Mouse (Mus musculus) T-cell, adult 2 months (primary cell): ENCODE results near the gene Lman2l.

ENCODE experiments used
- DNase-seq: peaks from one replicate; pipeline ENCODE4 v3.0.0; 2022; ENCODE audit warnings: low spot score

The Lman2l gene

DNA sequence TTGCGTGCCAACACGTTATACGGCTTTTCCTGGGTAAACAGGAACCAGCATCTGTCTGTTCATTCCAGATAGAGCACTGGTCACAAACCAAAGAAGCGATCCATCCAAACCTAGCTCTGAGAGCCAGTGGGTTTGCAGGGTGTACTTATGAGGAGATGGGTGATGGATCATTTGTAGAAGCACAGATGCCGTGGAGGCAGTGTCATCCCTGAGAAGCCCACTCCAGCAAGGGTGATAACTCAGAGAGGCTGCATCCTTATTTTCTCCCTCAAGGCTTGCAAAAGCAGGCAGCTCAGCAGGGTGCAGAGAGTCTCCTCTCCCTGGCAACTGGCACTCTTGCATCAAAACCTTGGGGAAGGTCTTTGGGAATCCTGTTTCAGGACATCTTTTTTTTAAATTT lies 13.1 kb upstream of the Lman2l start:
- DNase-seq, result no peak

DNA sequence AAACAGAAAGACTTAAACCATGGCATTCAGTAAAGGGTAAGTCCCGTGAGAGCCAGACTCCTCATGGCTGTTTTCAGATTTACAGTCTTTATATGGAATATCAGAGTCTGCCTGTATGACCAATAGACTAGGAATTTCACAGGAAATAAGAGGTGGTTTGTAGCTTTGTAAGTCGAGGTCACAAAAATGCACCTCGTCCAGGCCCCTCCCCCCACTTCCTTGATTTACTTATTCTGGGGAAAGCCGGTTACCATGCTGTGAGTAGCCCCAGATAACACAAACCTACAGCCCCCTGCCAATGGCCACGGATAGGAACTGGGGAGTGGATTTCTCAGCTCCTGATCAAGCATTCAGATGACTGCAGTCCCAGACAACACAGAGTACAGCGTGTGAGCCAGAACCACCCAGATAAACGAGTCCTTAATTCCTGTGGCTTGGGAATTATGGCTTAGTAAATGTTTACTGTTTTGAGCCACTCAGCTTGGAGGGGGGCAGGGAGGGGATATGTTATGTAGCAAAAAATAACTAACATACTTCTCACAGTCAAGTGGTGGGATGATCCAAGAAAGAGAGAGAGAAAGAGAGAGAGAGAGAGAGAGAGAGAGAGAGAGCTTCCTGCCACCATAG lies 12.4 kb upstream of the Lman2l start:
- no peak for DNase-seq

DNA sequence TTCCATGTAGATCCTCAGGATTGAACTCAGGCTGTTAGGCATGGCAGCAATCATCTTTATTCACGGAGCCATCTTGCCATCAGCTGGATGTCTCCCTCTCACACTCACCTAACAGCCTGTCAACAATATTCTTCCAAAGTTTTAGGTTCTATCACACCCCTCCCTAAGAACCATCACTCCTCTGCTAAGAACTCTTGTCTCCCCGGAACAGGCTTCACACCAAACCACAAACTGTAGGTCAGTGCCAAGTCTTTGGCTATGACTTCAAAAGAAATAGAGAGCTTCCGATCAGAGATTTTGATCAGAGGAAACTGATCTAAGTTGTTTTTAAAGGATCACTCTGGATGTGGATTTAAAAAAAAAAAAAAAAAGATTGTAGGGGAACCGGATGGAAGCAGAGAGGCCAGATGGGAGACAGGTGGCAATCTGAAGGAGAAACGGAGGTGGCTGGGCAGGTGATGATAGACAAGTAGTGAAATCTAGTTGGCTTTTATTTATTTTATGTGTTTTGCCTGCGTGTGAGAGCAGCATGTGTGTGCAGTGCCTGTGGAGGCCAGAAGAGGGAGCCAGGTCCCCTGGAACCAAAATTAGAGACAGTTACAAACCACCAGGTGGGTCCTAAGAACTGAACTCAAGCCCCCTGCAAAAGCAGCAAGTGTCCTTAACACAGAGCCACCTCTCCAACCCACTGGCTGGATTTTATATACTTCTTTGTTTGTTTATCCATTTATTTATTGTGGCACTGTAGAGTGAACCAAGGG lies 9.2 kb upstream of the Lman2l start:
- DNase-seq, result no peak

DNA sequence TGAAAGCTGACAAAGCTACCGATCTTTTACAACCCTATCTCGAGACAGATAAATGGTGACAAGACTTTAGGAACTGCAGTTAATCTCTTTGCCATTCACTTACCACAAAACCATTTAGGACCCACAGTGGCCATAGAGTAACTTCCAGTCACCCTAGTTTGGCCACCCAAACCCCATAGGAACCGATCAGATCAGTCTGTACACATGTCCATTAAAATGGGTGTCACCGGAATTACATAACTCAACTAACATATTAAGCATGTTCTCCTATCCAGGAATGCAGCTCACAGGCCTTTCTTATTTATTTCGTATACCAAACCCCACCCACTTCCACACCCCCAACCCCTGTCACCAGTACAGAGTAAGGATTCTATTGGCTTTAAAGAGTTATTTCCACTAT lies 1.8 kb upstream of the Lman2l start:
- DNase-seq, result no peak

DNA sequence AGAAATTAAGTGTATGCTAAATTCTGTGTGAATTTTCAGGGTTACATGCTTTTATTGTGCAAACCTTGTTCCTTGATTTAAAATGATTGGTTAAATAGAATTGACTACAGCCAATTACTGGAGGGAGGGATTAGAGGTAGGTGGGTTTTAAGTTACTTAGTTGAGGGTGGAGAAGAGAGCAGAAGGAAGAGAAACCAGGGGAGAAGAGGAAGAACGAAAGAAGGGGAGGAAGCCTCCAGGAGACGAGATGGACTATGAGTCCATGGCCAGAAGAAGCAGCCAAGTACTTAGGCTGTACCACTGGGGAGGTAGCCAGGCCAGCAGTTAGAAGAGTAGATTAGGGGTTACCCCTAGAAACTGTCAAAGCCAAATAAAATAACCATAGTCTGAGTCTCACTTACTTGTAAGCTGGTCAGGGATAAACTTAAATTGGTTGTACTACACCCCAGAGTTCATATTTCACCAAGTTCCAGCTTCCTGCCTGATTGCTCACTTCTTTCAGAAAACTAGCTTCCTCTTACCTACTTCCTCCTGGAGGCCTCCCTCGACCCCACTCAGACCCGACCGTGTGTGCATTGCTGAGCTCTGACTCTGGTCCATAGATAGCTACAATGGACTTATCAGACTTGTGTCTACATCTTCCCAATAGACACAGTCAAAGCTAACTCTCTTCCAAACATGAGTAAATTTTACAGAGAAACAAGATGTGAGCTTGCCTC lies 1.2 kb upstream of the Lman2l start:
- no peak for DNase-seq

DNA sequence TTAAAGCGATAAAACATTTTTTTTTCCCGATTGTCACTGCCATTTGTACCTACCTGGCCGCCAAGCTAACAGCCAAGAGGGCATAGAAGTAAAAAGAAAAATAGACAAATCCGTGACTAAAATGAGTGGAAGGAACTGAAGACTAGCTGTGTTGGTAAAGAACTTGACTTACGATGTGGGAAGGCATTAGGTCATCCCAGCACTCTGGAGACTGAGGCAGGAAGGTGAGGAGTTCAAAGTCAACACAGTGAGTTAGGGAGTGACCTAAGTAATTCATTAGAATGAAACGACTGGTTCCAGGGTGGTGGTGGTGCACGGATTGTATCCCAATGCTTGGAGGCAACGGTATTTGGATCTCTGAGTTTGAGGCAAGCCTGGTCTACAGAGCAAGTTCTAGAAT lies 437 bp upstream of the Lman2l start:
- no peak for DNase-seq

DNA sequence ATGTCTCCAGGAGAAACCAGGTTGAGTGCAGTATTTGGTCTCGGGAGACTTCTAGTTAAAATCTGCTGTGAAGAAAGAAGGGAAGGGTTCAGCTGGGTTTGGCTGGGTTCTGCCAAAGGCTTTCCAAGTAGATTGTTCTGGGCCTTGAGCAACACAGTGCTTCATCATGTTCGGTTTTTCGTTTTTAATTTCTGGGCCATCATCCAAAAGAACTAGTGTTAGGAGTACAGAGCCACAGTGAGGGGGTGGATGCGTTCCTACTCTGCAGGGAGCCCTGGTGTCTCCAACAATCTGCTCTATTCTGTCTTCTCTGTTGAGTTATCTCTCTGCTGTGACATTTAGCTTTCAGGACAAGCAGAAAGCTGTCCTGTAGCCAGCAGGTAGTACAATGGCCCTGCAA lies 4.0 kb downstream of the Lman2l start:
- no peak for DNase-seq

DNA sequence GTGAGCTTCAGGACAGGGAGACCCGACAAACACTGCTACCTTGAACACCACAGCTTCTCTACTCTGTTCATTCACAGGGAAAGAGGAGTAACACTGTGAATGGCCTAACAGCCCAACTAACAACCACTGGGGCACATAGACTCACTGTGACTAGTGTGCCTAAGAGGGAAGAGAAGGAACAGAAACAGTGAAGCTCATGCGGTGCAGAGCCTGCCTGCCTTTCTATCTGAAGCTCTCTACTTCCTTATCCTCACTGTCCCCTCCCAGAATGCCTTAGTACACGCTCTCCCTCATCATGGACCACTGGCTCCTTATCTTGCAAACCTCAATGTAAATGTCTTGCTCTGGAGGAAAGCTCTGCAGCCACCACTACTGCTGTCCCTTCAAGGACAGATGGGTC lies 7.8 kb downstream of the Lman2l start:
- no peak for DNase-seq

DNA sequence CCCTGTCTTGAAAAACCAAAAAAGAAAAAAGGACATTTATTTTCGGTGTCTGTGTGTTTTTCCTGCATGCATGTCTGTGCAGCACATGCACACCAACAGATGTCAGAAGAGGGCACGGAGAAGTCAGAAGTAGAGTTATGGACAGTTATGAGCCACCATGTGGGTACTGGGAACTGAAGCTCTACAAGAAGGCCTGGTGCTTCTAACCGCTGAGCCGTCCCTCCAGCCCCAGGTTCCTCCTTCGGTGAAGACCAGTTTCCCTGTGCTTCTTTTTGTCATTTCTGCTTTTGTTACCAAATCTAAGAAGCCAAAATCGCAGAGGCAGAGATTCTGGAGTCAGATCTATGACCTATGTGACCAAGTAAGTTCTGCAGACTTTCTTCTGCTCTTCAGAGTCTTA lies 8.6 kb downstream of the Lman2l start:
- no peak for DNase-seq

DNA sequence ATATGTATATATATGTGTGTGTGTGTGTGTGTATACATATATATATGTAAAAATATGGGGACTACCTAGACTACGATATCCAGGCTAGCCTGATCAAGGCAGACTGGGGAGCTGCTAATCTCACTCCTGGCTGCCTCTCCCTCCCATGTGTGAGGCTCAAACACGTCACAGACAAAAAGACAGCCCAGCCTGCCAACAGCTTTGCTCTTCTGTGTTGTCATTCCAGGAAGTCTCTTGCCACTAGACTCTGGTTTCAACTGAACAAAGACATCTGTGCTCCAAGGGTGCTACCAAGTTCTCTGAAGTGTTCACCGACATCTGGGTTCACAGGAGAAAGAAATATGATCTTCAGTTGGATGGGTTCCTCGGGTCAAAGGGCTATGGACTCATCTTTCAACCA lies 10.0 kb downstream of the Lman2l start:
- peak; percentile 6 for DNase-seq

DNA sequence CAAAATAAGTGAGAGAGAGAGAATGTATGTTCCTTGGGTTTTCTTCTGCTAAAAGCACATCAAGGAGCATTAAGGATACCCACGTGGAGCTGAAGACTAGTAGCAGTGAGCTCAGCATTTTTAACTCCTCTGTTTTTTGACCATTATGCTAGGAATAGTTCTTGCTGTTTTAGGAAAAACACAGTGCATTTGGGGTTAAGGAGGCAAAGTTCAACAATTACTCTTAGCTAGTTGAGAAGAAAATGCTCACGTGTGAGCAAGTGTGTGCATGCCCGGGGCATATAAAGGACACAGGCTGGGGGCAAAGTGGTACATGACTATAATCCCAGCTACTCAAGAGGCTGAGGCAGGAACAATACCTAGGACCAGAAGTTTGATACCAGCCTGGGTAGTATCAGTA lies 11.5 kb downstream of the Lman2l start:
- no peak for DNase-seq

DNA sequence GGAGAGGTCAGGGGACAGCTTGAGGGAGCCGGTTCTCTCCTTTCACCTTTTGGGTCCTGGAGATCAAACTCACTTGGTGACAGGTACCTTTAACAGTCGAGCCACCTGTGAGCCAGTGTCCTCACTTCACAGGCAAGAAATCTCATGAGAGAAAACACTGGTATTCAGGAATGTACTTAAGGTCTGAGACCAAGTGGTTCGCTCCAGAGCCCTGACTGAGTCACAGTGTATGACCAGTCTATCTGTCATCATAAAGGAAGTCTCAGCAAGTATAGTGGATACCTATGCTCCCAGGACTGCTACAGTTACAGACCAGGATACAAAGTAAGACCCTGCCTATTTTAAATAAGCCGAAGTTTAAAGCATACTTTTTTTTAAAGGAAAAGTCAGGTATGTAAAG lies 12.1 kb downstream of the Lman2l start:
- DNase-seq, result no peak

DNA sequence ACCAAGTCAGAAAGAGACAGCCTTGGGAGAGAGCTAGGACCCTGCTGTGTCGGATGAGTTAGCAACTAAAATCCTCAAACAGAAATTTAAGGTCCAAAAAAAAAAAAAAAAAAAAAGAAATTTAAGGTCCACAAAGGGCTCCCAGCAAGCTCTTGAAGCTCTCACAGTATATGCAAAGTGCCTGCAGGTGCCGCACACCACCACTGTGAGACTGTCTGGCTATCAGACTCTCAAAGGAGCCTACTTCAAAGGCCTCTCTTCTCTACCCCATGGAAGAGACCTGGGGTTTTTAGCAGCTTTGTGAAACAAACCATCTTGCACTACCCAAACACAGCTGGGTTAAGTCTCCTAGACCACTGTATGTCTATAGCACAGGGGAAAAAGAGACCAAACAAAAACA lies 15.6 kb downstream of the Lman2l start:
- no peak for DNase-seq

DNA sequence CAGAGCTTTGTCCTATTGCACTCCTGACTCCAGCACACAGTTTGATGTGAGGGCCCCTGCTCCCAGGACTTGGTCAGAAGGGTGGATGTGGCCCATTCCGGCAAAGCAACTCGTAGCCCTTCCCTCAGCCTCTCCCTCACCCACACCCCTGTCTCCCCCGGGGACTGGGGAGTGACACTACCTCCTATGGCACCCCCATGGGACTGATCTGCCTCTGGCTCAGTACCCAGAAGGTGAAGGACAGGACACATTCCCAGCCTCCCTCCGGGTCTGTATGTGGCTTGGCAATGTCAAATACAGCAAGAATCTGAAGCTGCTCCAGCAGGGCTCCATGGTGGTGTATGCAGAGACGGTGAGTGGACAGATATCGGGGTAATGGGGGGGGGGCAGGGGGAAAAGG lies 40.5 kb downstream of the Lman2l start:
- no peak for DNase-seq

DNA sequence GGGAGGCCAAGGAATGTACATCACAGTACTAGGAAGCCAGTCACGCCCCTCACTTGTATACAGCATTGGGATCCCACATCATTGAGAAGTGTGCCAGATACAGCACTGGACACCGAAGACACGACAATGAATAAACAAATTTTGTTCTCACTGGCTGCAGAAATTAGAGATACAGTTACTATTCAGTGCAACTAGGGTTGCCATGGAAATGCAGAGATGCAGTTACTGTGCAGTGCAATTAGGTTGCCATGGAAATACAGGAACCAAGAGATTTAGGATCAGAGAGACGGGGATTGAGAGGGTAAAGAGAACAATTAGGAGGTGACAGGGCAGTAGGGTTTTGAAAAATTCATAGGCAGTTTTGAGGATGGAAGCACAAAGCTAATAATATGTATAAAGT lies 43.6 kb downstream of the Lman2l start:
- DNase-seq, result no peak

DNA sequence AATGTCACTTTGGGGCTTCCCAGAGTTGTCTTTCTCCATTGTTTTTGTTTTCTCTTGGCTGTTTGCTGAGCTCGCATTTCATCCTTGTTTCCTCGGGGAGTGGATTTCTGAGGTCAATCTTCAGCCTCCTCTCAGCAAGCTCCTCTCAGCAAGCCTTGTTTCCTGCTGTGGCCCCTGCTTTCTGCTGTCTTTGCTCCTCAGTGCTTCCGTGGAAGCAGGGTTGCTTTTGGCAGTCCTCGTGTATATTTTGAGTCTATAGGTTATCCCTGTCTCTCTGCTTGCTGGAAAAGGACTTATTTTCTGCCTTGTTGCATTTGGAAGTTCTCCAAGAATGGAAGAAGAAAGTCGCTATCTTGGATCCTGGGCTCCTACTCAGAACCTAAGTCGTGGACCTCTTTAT lies 48.0 kb downstream of the Lman2l start:
- no peak for DNase-seq

DNA sequence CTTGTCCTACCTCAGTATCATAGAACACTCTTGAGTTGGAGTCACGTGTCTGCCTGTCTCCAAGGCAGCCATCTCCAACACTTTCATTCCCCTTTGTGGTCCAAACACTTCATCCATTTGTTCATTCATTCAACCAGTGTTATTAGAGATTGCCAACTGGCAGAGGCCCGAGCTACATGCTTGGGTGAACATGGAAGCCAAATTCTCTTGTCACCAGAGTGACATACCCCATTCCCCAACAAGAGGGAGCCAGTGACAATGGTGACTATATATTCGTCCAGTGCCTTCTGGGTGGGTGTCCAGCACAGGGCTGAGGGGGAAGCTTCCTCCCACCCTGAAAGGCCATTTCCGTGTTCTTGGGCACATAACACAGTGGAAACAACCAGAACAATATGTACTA lies 65.5 kb downstream of the Lman2l start:
- DNase-seq, result no peak

DNA sequence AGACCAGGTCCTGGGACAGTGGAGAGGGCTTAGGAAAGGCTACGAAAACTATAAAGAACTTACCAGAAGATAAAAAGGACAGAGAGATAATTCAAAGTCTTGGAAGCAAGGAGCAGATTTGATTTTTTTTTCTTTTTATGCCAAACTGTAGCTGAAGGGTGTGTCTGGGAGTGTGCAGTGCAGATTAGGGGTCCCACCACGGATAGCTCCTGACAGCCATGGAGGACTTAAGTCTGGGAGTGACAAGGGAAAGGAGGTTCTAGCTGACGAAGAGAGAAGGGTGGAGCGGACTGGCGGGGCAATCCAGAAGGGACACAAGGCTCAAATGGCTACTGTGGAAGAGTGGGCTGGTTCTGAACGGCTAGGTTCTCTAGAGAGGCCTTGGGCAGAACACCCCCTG lies 66.2 kb downstream of the Lman2l start:
- DNase-seq, result no peak

DNA sequence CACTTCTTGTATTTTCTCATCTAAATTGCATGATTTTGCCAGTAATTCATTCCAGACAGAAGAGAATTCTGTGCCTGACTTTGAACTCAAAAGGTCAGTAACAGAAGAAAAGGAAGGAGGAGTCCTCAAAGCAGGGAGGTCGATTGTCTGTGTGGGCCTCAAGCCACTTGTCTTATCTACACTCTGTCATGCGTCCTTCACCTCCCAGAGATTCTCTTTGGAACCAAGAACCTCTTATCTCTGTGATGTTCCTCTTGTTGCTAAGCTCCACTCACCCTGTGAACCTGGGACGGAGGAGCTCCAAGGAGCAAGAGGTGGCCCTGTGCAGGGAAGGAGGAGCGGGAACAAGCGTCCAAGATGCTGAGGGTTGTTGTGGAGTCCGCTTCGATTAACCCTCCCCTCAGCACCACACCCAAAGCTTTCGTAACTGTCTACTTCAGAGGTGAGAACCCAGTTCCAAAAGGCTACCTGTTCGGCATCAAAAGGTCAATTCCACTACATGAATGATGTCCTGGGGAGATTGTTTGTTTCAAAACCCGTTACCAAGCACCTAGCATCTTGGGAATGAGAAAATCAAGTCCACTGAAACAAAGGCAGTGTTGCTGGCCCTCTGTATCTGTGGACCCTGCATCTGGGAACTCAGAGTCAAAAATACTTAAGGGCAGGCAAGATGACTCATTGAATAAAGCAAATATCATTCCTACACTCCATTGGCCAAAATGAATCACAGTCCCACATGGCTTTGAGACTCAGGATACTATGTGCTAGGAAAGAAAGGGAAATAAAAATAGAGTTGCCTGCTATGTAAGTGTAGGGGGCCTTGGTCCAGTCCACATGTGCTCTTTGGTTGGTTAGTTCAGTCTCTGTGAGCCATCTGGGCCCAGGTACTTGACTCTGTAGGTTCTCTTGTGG lies 72.9 kb downstream of the Lman2l start, which contains the start of gene Fer1l5:
Gene Fer1l5, plus strand, starts transcription at position 358 of the 912 bp plus-strand sequence.
- no peak for DNase-seq

DNA sequence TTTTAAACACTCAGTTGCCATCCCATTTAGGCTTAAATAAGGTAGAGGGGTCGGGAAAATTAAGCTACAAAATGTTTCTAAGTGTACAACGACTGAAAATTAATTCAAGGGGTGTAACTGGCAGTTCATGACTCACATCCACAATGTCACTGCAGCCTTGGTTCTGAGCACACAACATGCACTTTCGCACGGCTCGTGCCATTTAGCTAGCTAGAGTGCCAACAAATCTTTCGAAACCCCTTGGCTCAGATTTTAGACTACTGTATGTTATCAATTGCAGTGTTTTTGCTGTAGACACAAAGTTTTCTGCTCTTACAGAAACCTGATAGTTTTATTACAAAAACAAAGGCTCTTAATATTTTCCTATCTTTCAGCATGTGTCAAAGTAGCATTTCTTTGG lies 74.2 kb downstream of the Lman2l start:
- DNase-seq, result no peak
